Mouse (Mus musculus) liver, embryonic 11.5 days (tissue): Measurements from ENCODE around the gene Ralgapa2. TPM values are rescaled to one million over a fixed set of nuclear protein-coding genes. Genes with fewer than 3 reads are reported as not detected.
A peak's percentile ranks its signal among the peaks of the same experiment; 100 is the strongest.

Experiments used
- ATAC-seq: fragments of 200-750 bp; cut with Nextera tagmentation; replicated peaks from 2 replicates; pipeline ENCODE4 v1.8.0; 2017; ENCODE audit warnings: moderate number of reproducible peaks, mild to moderate bottlenecking, moderate TSS enrichment, moderate library complexity; ENCODE audit not compliant: low FRiP score
- DNase-seq: peaks from one replicate; pipeline ENCODE4 v3.0.0-alpha.2; 2017; ENCODE audit warnings: low spot score
- H3K27ac ChIP-seq: fragments of 300-500 bp; sonication (generic); 2 replicates; pipeline ENCODE4 v1.5.1; 2014; ENCODE audit warnings: mild to moderate bottlenecking, low read depth, low read length, control low read depth
- H3K27me3 ChIP-seq: fragments of 300-500 bp; sonication (generic); replicated peaks from 2 replicates; pipeline ENCODE4 v1.6.1; 2014; ENCODE audit warnings: low read length, mixed read lengths; ENCODE audit not compliant: control insufficient read depth, insufficient read depth
- H3K36me3 ChIP-seq: fragments of 300-500 bp; sonication (generic); 2 replicates; pipeline ENCODE4 v1.6.1; 2014; ENCODE audit warnings: mild to moderate bottlenecking, low read length, moderate library complexity, mixed read lengths; ENCODE audit not compliant: control insufficient read depth, insufficient read depth
- H3K4me1 ChIP-seq: fragments of 300-500 bp; sonication (generic); replicated peaks from 2 replicates; pipeline ENCODE4 v1.6.1; 2014; ENCODE audit warnings: low read length, mixed read lengths; ENCODE audit not compliant: control insufficient read depth, insufficient read depth
- H3K4me2 ChIP-seq: fragments of 300-500 bp; sonication (generic); 2 replicates; pipeline ENCODE4 v1.6.1; 2014; ENCODE audit warnings: mild to moderate bottlenecking, control low read depth, moderate library complexity
- H3K4me3 ChIP-seq: fragments of 300-500 bp; sonication (generic); 2 replicates; pipeline ENCODE4 v1.5.1; 2014; ENCODE audit warnings: low read depth, low read length, control low read depth
- H3K9ac ChIP-seq: fragments of 300-500 bp; sonication (generic); 2 replicates; pipeline ENCODE4 v1.6.1; 2014; ENCODE audit warnings: low read depth, low read length, control low read depth
- H3K9me3 ChIP-seq: fragments of 300-500 bp; sonication (generic); 2 replicates; pipeline ENCODE4 v1.6.1; 2016; ENCODE audit warnings: low read length, inconsistent platforms, mixed read lengths; ENCODE audit not compliant: control insufficient read depth
- WGBS: fragments of 180-500 bp; shearing (Covaris S2); extraction: QIAGEN DNeasy Blood & Tissue Kit; methylation state at CpG from one replicate; pipeline ENCODE4 v1.1.7; 2014; 5-methylcytosine and 5-hydroxymethylcytosine counted together
- polyA plus RNA-seq: library from polyadenylated mRNA; unstranded; fragments of >200 nt; fragmentation: Nextera tagmentation; extraction: Ambion mirVana; gene quantifications from 2 replicates; pipeline ENCODE4 v1.2.1, GENCODE M21; 2014

The Ralgapa2 gene
- polyA plus RNA-seq, 1 experiment from 2014 or later = 13.0 TPM

GRCm38 (mm10) chr2:146257609-146258008, 254.5 kb downstream of the Ralgapa2 start:
- H3K9ac ChIP-seq = no peak overlapping the region
- WGBS = 91% methylated on average over 3 of the region's 3 CpGs
- no peaks in the 10 kb centered on the region for H3K9me3 ChIP-seq
- H3K27ac ChIP-seq = no peak overlapping the region
- ATAC-seq (no peak), DNase-seq (no peak)
- H3K27me3 ChIP-seq = no peaks in the 10 kb centered on the region
- H3K36me3 ChIP-seq = no peaks in the 10 kb centered on the region
- H3K4me2 ChIP-seq = no peak overlapping the region
- H3K4me3 ChIP-seq = no peak overlapping the region
- peaks cover 4% of the 10 kb centered on the region; the same call in 1 of the 2 replicates for H3K4me1 ChIP-seq

- ATAC-seq (no peak), DNase-seq (no peak)
- Histone ChIP-seq H3K27me3 (no peaks in the 10 kb centered on the region), H3K27ac (no peak overlapping the region), H3K9ac (no peak overlapping the region), H3K9me3 (no peaks in the 10 kb centered on the region), H3K4me3 (no peak overlapping the region), H3K36me3 (no peaks in the 10 kb centered on the region), H3K4me1 (peaks cover 4% of the 10 kb centered on the region; the same call in 1 of the 2 replicates), H3K4me2 (no peak overlapping the region)
- WGBS = 54% methylated on average over 3 of the region's 3 CpGs
Measured at GRCm38 (mm10) chr2:146257037-146257436, 255.1 kb downstream of the Ralgapa2 start.

DNA sequence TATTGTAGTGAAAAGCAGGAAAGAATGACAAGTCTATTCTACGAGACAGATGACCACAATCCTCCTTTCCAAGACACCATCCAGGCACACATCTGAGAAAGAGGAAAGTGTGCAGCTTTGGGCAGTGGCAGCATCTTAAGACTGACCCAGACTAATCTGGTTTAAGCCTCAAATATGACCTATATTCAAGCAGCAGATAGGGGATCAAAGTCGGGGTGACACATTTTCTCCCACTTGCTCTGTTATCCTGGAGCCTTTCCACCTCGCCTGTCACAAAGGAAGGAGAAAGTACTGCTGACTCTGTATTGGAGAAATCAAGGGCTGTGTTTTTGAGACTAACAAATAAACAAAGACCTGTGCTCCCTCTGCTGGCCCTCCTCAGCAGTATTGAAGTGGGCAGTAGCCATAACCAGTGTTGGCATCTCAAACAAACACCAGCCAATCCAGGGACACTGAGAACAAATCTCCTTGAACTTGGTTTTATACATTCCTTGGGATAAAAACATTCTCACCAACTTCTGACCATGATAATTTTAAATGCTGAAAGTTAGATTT, 255.7 kb downstream of the Ralgapa2 start:
- 68% methylated on average over 3 of the region's 3 CpGs for WGBS
- H3K27ac ChIP-seq = no peak overlapping the region
- no peaks in the 10 kb centered on the region for H3K9me3 ChIP-seq
- no peak overlapping the region for H3K9ac ChIP-seq
- H3K4me3 ChIP-seq = no peak overlapping the region
- peaks cover 4% of the 10 kb centered on the region; the same call in 1 of the 2 replicates for H3K4me1 ChIP-seq
- DNase-seq (no peak), ATAC-seq (no peak)
- no peaks in the 10 kb centered on the region for H3K27me3 ChIP-seq
- no peaks in the 10 kb centered on the region for H3K36me3 ChIP-seq
- H3K4me2 ChIP-seq = no peak overlapping the region

GRCm38 (mm10) chr2:146255636-146256035, 256.5 kb downstream of the Ralgapa2 start:
- H3K27me3 ChIP-seq = no peaks in the 10 kb centered on the region
- H3K36me3 ChIP-seq = no peaks in the 10 kb centered on the region
- H3K9ac ChIP-seq = no peak overlapping the region
- ATAC-seq (no peak), DNase-seq (no peak)
- no peak overlapping the region for H3K4me2 ChIP-seq
- no peaks in the 10 kb centered on the region for H3K9me3 ChIP-seq
- peaks cover 4% of the 10 kb centered on the region; the same call in 1 of the 2 replicates for H3K4me1 ChIP-seq
- H3K4me3 ChIP-seq = no peak overlapping the region
- H3K27ac ChIP-seq = no peak overlapping the region

GRCm38 (mm10) chr2:146254387-146254786, 257.8 kb downstream of the Ralgapa2 start:
- H3K4me2 ChIP-seq = no peak overlapping the region
- H3K9me3 ChIP-seq = no peaks in the 10 kb centered on the region
- no peak overlapping the region for H3K27ac ChIP-seq
- H3K4me1 ChIP-seq = peaks cover 4% of the 10 kb centered on the region; the same call in 1 of the 2 replicates
- DNase-seq = no peak
- H3K4me3 ChIP-seq = no peak overlapping the region
- no peaks in the 10 kb centered on the region for H3K36me3 ChIP-seq
- ATAC-seq = no peak
- WGBS = 77% methylated on average over 1 of the region's 1 CpGs
- no peaks in the 10 kb centered on the region for H3K27me3 ChIP-seq
- no peak overlapping the region for H3K9ac ChIP-seq

DNA sequence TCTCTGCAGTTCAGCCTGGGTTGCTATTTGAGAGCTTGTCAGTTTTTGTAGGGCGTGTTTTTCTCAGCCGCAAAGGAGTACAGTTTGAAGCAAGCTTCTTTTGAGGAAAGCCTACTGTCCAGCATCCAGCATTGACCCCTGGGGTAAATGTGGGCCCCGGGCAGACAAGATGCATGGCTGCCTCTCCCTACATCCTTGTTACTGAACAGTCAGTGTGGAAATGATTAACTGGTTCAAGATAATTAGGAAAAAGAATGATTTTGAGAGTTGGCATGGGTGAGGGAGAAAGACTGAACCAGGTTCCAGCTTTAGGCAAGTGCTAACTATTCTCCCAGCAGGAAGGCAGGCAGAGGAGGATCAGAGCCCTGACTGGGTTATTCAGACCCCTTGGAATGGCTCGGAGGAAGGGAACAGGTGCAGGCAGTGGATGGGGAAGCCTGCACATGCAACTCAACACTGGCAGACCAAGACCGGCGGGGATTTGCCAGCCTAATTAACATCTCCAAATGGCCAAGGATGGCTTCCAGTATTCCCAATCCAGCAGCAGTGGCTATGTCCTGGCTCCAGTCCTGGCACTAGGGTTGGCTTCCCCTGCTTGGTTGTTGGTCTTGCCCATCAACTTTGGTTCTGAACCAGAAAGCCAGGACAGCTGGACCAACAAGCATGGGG, 261.8 kb downstream of the Ralgapa2 start:
- ATAC-seq = no peak

GRCm38 (mm10) chr2:146249033-146249432, 263.1 kb downstream of the Ralgapa2 start:
- 86% methylated on average over 7 of the region's 7 CpGs for WGBS
- ATAC-seq (no peak), DNase-seq (no peak)
- Histone ChIP-seq H3K27me3 (no peaks in the 10 kb centered on the region), H3K36me3 (no peaks in the 10 kb centered on the region), H3K4me2 (no peak overlapping the region), H3K4me1 (no peaks in the 10 kb centered on the region), H3K4me3 (no peak overlapping the region), H3K9me3 (no peaks in the 10 kb centered on the region), H3K27ac (no peak overlapping the region), H3K9ac (no peak overlapping the region)

More for the DNA sequence above, 261.8 kb downstream of the Ralgapa2 start:
- WGBS = 79% methylated on average over 6 of the region's 6 CpGs
- DNase-seq = no peak
- Histone ChIP-seq H3K4me3 (no peak overlapping the region), H3K27ac (no peak overlapping the region), H3K4me1 (no peaks in the 10 kb centered on the region), H3K9me3 (no peaks in the 10 kb centered on the region), H3K36me3 (no peaks in the 10 kb centered on the region), H3K4me2 (no peak overlapping the region), H3K27me3 (no peaks in the 10 kb centered on the region), H3K9ac (no peak overlapping the region)

GRCm38 (mm10) chr2:146247576-146247975, 264.6 kb downstream of the Ralgapa2 start:
- Histone ChIP-seq H3K36me3 (no peaks in the 10 kb centered on the region), H3K27ac (no peak overlapping the region), H3K4me1 (no peaks in the 10 kb centered on the region), H3K27me3 (no peaks in the 10 kb centered on the region), H3K9me3 (no peaks in the 10 kb centered on the region), H3K9ac (no peak overlapping the region), H3K4me2 (no peak overlapping the region), H3K4me3 (no peak overlapping the region)
- DNase-seq (no peak), ATAC-seq (0 out of 2 replicates have a peak, but pooled peaks have one; percentile 39)
- 41% methylated on average over 6 of the region's 6 CpGs for WGBS
